ENCODE assay signal across 8 mouse cellular contexts in the genomic region with DNA sequence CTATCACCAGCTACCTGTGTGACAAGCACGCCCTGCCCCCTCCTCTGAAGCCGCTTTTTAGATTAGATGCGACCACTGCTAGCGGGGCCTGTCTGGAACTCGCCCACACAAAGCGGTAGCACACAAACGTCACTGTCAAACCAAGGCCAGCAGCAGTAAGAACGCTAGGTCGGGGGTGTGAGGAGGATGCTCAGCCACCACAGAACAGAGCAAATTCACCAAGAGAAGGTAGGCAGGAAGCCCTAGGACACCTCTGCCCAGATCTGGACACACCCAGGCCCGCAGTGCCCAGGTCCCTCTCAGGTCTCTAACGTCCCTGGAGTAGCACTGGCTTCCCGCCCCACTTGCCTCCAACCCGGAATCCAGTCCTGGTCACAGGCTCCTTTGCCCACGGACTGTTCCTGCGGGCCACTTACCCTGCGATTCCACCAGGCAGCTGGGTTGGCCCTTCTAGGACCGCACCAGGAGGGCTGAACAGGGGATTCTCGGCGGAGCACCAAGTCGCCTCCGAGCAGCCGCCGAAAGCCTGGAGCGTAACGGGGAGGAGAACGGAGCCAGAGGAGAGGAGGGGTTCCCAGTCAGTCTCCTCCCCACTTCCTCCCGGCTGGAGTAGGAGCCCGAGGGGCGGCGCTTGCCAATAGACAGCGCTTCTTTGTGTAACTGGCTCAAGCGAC. TPM values are rescaled to one million over a fixed set of nuclear protein-coding genes. Genes with fewer than 3 reads are reported as not detected.
A peak's percentile ranks its signal among the peaks of the same experiment; 100 is the strongest.
DNase-seq lines count a peak whose midpoint lies in the region; ATAC-seq lines count a peak whose summit lies in the region.

No protein-coding gene starts in this region.

- WGBS in hindbrain, embryonic 12.5 days, result under 1% methylated on average over 32 of the region's 32 CpGs
- 2% methylated on average over 32 of the region's 32 CpGs for WGBS in lung, embryonic 15.5 days

- H3K27me3 ChIP-seq in hindbrain, embryonic 12.5 days, result no peaks in the 10 kb centered on the region
- H3K27me3 ChIP-seq in lung, embryonic 15.5 days, result no peaks in the 10 kb centered on the region

- peak overlapping the region; percentile 96 for H3K9ac ChIP-seq in hindbrain, embryonic 12.5 days
- peak overlapping the region; percentile 76 for H3K9ac ChIP-seq in lung, embryonic 15.5 days

- peaks cover 9% of the 10 kb centered on the region for H3K36me3 ChIP-seq in hindbrain, embryonic 12.5 days
- peaks cover 5% of the 10 kb centered on the region; the same call in 1 of the 2 replicates for H3K36me3 ChIP-seq in lung, embryonic 15.5 days

- peak overlapping the region; percentile 68 for H3K4me2 ChIP-seq in hindbrain, embryonic 12.5 days (replicated peaks)
- peak overlapping the region; percentile 77 for H3K4me2 ChIP-seq in lung, embryonic 15.5 days

- ATAC-seq in hindbrain, embryonic 12.5 days (ENCODE audit: low FRiP score), result peak; percentile 93
- peak; percentile 93 for ATAC-seq in lung, embryonic 15.5 days (ENCODE audit: borderline replicate concordance, extremely low read depth, low FRiP score, low TSS enrichment)

- peaks cover 23% of the 10 kb centered on the region for H3K4me1 ChIP-seq in hindbrain, embryonic 12.5 days
- H3K4me1 ChIP-seq in lung, embryonic 15.5 days, result peaks cover 7% of the 10 kb centered on the region; the same call in 1 of the 2 replicates

- peak; percentile 89 for DNase-seq in ZHBTc4 (ENCODE audit: low read depth, low spot score)
- peak; percentile 83 to 89 for DNase-seq in cerebellum, postnatal 25 days
- DNase-seq in frontal cortex, postnatal 25 days (ENCODE audit: low spot score in 2 of 2), result peak; percentile 61 to 76
- DNase-seq in layer of hippocampus, postnatal 10 days (ENCODE audit: low spot score in 2 of 2), result peak; percentile 82 to 87
- DNase-seq in ovary, postnatal 14 days (ENCODE audit: low spot score), result peak; percentile 62
- no peak for DNase-seq in B cell, adult 2 months

- peak overlapping the region; percentile 54 for H3K4me3 ChIP-seq in hindbrain, embryonic 12.5 days
- H3K4me3 ChIP-seq in lung, embryonic 15.5 days, result peak overlapping the region; percentile 76

- no peaks in the 10 kb centered on the region for H3K9me3 ChIP-seq in hindbrain, embryonic 12.5 days (replicated peaks)
- H3K9me3 ChIP-seq in lung, embryonic 15.5 days, result no peaks in the 10 kb centered on the region

- peak overlapping the region; percentile 97 for H3K27ac ChIP-seq in hindbrain, embryonic 12.5 days
- H3K27ac ChIP-seq in lung, embryonic 15.5 days, result peak overlapping the region; percentile 95

RNA-seq across cellular contexts. Expression of gene Tcaf1, which starts 17.2 kb away (rescaled TPM):
- 189 and 192 TPM in 2 replicates for polyA plus RNA-seq in hindbrain, embryonic 12.5 days (2016; fragmentation: Nextera tagmentation; extraction: Ambion mirVana)
- 100 to 1,000 TPM; 246 to 253 TPM for total RNA-seq in layer of hippocampus, postnatal 10 days (2021)
- polyA plus RNA-seq in lung, embryonic 15.5 days (2015; fragmentation: Nextera tagmentation; extraction: Ambion mirVana), result 74.2 and 75.9 TPM in 2 replicates

RNA-seq across cellular contexts. Expression of gene Olfr453, which starts 46.5 kb away (rescaled TPM):
- not detected in 2 replicates for polyA plus RNA-seq in hindbrain, embryonic 12.5 days (2016; fragmentation: Nextera tagmentation; extraction: Ambion mirVana)
- not detected for total RNA-seq in layer of hippocampus, postnatal 10 days (2021)
- not detected in 2 replicates for polyA plus RNA-seq in lung, embryonic 15.5 days (2015; fragmentation: Nextera tagmentation; extraction: Ambion mirVana)

RNA-seq across cellular contexts. Expression of gene Tcaf2, which starts 47.6 kb away (rescaled TPM):
- polyA plus RNA-seq in hindbrain, embryonic 12.5 days (2016; fragmentation: Nextera tagmentation; extraction: Ambion mirVana), result 3.8 and 4.5 TPM in 2 replicates
- total RNA-seq in layer of hippocampus, postnatal 10 days (2021), result 1 to 10 TPM; 1.3 to 2.1 TPM
- 9.0 TPM in 2 replicates for polyA plus RNA-seq in lung, embryonic 15.5 days (2015; fragmentation: Nextera tagmentation; extraction: Ambion mirVana)

Comparison
In these comparisons a context has a peak if more than half of its experiments do, and no peak if none do; other contexts are left out.
1. DNase-seq: peak in ZHBTc4 (single experiment), cerebellum, postnatal 25 days (2 of 2), frontal cortex, postnatal 25 days (2 of 2), layer of hippocampus, postnatal 10 days (2 of 2) and ovary, postnatal 14 days (single experiment); none in B cell, adult 2 months (0 of 2).